Comparison of ENCODE assay signal across 20 mouse cellular contexts in genomic region chr2:171237276-171237960, GRCm38 (mm10).
A peak's percentile ranks its signal among the peaks of the same experiment; 100 is the strongest.
DNase-seq lines count a peak whose midpoint lies in the region; ATAC-seq lines count a peak whose summit lies in the region.
"Had no signal": no experiment of that assay in that cellular context is flagged by ENCODE, and none has a peak within 500 bp of the region (broad histone marks: within the 10 kb centered on the region; RNA-seq: fewer than 3 reads in every experiment).

No protein-coding gene starts in this region.

- DNase-seq in layer of hippocampus, adult 11-12 months (ENCODE audit: low spot score), result peak; percentile 6
- no peak for DNase-seq in layer of hippocampus, postnatal 36 days
- peak; percentile 32 to 45 for DNase-seq in right cerebral cortex, postnatal 10 days (ENCODE audit: low spot score in 2 of 2)
- DNase-seq in right cerebral cortex, postnatal 36 days (ENCODE audit: low spot score in 2 of 2), result no peak
- peak; percentile 26 for DNase-seq in brain, embryonic 18.5 days (ENCODE audit: low read depth, low spot score)
- DNase-seq in telencephalon, adult 2 months (ENCODE audit: low read depth, low spot score), result peak; percentile 6
- DNase-seq: adrenal gland, postnatal 14 days; cerebellum, adult 11 months; cerebellum, adult 9-11 months; gastrocnemius, postnatal 25 days; heart, adult 2 months; kidney, adult 9 months; kidney, postnatal 14 days; lung, adult 18-20 months; lung, postnatal 10 days; thymus, adult 2 months; thymus, postnatal 4 days had no signal

- ATAC-seq in inflammation-experienced regulatory T-cells, adult 6 months, result no peak
- ATAC-seq: activated CD4-positive, CD25-positive, alpha-beta regulatory T cell, adult 4 months; liver, embryonic 12.5 days had no signal

Comparison
In these comparisons a context has a peak if more than half of its experiments do, and no peak if none do; other contexts are left out.
1. DNase-seq: peak in layer of hippocampus, adult 11-12 months (single experiment), right cerebral cortex, postnatal 10 days (2 of 2), brain, embryonic 18.5 days (single experiment) and telencephalon, adult 2 months (single experiment); none in layer of hippocampus, postnatal 36 days (0 of 2) and right cerebral cortex, postnatal 36 days (0 of 2).